Mouse (Mus musculus) limb, embryonic 12.5 days (tissue): Measurements from ENCODE around the gene Tapt1. TPM values are rescaled to one million over a fixed set of nuclear protein-coding genes. Genes with fewer than 3 reads are reported as not detected.

ENCODE experiments used
- ATAC-seq: fragments of 200-750 bp; cut with Nextera tagmentation; 2 replicates; pipeline ENCODE4 v1.8.0; 2017; ENCODE audit warnings: low read depth, moderate TSS enrichment; ENCODE audit not compliant: insufficient number of reproducible peaks, insufficient read depth, low FRiP score, low TSS enrichment
- H3K27ac ChIP-seq: fragments of 300-500 bp; sonication (generic); 2 replicates; pipeline ENCODE4 v1.5.1; 2016; ENCODE audit warnings: mild to moderate bottlenecking, moderate library complexity
- H3K27me3 ChIP-seq: fragments of 300-500 bp; sonication (generic); 2 replicates; pipeline ENCODE4 v1.6.1; 2016; ENCODE audit warnings: mild to moderate bottlenecking, moderate library complexity
- H3K36me3 ChIP-seq: fragments of 300-500 bp; sonication (generic); 2 replicates; pipeline ENCODE4 v1.6.1; 2016; ENCODE audit warnings: mild to moderate bottlenecking, moderate library complexity
- H3K4me1 ChIP-seq: fragments of 300-500 bp; sonication (generic); replicated peaks from 2 replicates; pipeline ENCODE4 v1.6.1; 2016
- H3K4me2 ChIP-seq: fragments of 300-500 bp; sonication (generic); 2 replicates; pipeline ENCODE4 v1.6.1; 2016; ENCODE audit warnings: mild to moderate bottlenecking, moderate library complexity
- H3K4me3 ChIP-seq: fragments of 300-500 bp; sonication (generic); replicated peaks from 2 replicates; pipeline ENCODE4 v1.5.1; 2016; ENCODE audit warnings: mild to moderate bottlenecking
- H3K9ac ChIP-seq: fragments of 300-500 bp; sonication (generic); replicated peaks from 2 replicates; pipeline ENCODE4 v1.6.1; 2016; ENCODE audit warnings: mild to moderate bottlenecking, moderate library complexity
- H3K9me3 ChIP-seq: fragments of 300-500 bp; sonication (generic); 2 replicates; pipeline ENCODE4 v1.6.1; 2016; ENCODE audit warnings: mild to moderate bottlenecking, moderate library complexity
- WGBS: fragments of 180-500 bp; shearing (Covaris S2); methylation state at CpG from one replicate; pipeline ENCODE4 v1.1.7; 2016; 5-methylcytosine and 5-hydroxymethylcytosine counted together
- polyA plus RNA-seq: library from polyadenylated mRNA; unstranded; fragments of >200 nt; fragmentation: Nextera tagmentation; extraction: Ambion mirVana; gene quantifications from 2 replicates; pipeline ENCODE4 v1.2.1, GENCODE M21; 2016

Gene Tapt1
- polyA plus RNA-seq, 1 experiment from 2014 or later: 43.5 TPM

- 83% methylated on average over 4 of the region's 4 CpGs for WGBS
- H3K27ac ChIP-seq: no peak overlapping the region
- no peak overlapping the region for H3K9ac ChIP-seq
- H3K4me2 ChIP-seq: no peak overlapping the region
- H3K36me3 ChIP-seq: no peaks in the 10 kb centered on the region
- no peak for ATAC-seq
- H3K4me3 ChIP-seq: no peak overlapping the region
- H3K9me3 ChIP-seq: 0 out of 2 replicates have a peak, but pooled peaks cover 5% of the 10 kb centered on the region
- H3K27me3 ChIP-seq: no peaks in the 10 kb centered on the region
- no peaks in the 10 kb centered on the region for H3K4me1 ChIP-seq
These were observed 26.0 kb upstream of the Tapt1 start for GRCm38 (mm10) chr5:44252395-44252794.

- no peak for ATAC-seq
- H3K4me2 ChIP-seq: no peak overlapping the region
- 82% methylated on average over 5 of the region's 5 CpGs for WGBS
These were observed 24.0 kb upstream of the Tapt1 start for GRCm38 (mm10) chr5:44250211-44250955.

DNA sequence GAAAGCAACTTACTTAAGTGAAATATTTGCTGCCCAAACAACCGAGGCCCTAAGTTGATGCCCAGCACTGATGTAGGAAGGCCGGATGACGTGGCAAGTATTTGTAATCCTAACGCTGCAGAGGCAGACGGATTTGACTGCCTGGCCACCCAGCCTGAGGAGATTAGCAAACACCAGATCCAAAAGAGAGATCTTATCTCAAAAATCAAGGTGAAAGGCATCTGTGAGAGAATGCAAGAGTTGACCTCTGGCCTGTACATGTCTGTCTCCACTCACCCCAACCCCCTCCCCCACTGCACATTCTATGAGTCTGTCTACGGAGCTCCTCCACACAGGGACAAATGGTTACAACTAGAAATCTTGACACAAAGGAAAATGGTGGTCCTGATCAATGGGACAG is 22.9 kb upstream of the Tapt1 start:
- 69% methylated on average over 6 of the region's 6 CpGs for WGBS
- 0 out of 2 replicates have a peak, but pooled peaks cover 5% of the 10 kb centered on the region for H3K9me3 ChIP-seq
- no peak for ATAC-seq
- no peak overlapping the region for H3K4me3 ChIP-seq
- H3K9ac ChIP-seq: no peak overlapping the region
- H3K4me2 ChIP-seq: no peak overlapping the region
- no peaks in the 10 kb centered on the region for H3K36me3 ChIP-seq
- 0 out of 2 replicates have a peak, but pooled peaks cover 6% of the 10 kb centered on the region for H3K4me1 ChIP-seq
- no peak overlapping the region for H3K27ac ChIP-seq
- H3K27me3 ChIP-seq: no peaks in the 10 kb centered on the region

More at GRCm38 (mm10) chr5:44250211-44250955, 24.0 kb upstream of the Tapt1 start:
- H3K9me3 ChIP-seq: 0 out of 2 replicates have a peak, but pooled peaks cover 5% of the 10 kb centered on the region
- no peaks in the 10 kb centered on the region for H3K36me3 ChIP-seq
- H3K4me3 ChIP-seq: no peak overlapping the region
- no peaks in the 10 kb centered on the region for H3K27me3 ChIP-seq
- no peak overlapping the region for H3K27ac ChIP-seq
- no peak overlapping the region for H3K9ac ChIP-seq
- 0 out of 2 replicates have a peak, but pooled peaks cover 4% of the 10 kb centered on the region for H3K4me1 ChIP-seq

DNA sequence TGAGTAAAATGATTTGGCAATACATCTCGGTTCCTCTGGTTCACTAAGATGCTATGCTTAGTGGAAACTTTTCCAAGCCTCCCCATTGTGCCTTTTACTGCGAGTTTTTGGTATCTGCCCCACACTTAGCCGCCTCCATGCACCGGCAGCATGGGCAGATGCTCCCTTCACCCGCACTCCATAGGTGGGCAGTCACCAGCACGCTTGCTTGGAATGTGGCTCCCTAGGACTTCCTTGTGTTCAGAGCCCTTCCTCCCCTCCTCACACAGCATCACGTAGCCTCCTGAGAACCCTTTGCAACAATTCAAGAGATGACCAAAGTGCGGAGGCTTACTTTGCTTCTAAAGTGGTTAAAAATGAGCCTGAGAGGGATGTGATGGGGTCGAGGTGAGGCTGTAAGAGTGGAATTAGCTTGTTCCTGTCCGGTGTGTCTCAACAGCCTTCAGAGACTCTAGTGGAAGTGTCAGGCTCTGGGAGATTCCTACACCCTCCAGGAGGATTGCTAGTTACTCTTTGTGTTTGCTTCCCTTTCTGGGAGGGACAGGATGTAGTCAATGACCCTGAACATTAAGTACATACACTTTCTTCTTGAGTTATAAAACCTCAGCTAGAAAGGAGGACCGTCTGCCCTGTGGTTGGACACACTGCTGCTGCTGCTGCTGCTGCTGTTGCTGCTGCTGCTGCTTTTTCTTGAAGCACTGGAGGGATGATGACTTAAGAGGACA is 20.2 kb upstream of the Tapt1 start:
- Histone ChIP-seq H3K4me1 (0 out of 2 replicates have a peak, but pooled peaks cover 8% of the 10 kb centered on the region), H3K4me3 (no peak overlapping the region), H3K9ac (no peak overlapping the region), H3K36me3 (no peaks in the 10 kb centered on the region), H3K9me3 (0 out of 2 replicates have a peak, but pooled peaks cover 5% of the 10 kb centered on the region), H3K27ac (no peak overlapping the region), H3K4me2 (no peak overlapping the region), H3K27me3 (no peaks in the 10 kb centered on the region)
- 31% methylated on average over 11 of the region's 11 CpGs for WGBS
- no peak for ATAC-seq

GRCm38 (mm10) chr5:44244894-44245423 is 18.5 kb upstream of the Tapt1 start:
- Histone ChIP-seq H3K36me3 (no peaks in the 10 kb centered on the region), H3K9ac (no peak overlapping the region), H3K4me3 (no peak overlapping the region), H3K4me1 (0 out of 2 replicates have a peak, but pooled peaks cover 8% of the 10 kb centered on the region), H3K27ac (no peak overlapping the region), H3K27me3 (no peaks in the 10 kb centered on the region), H3K9me3 (0 out of 2 replicates have a peak, but pooled peaks cover 5% of the 10 kb centered on the region), H3K4me2 (no peak overlapping the region)
- no peak for ATAC-seq
- WGBS: 72% methylated on average over 7 of the region's 7 CpGs

DNA sequence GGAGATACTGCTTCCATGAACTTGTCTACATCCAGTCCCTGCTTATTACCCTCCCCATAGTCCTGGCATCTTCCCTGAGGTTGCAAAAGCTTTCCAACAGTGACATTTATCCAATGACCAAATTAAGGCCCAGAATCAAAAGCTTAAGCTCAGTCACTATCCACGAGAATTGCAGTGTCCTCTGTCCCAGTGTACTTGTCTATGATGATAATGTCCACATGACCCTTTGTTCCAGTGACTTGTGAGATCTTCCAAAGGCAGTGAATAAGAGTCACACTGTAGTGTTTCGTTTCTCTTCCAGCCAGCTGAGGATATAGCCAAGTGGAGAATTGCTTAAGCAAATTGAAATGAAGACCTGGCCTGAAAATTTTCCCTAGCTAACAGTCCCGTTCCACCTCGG is 16.4 kb upstream of the Tapt1 start:
- Histone ChIP-seq H3K9me3 (0 out of 2 replicates have a peak, but pooled peaks cover 3% of the 10 kb centered on the region), H3K27ac (no peak overlapping the region), H3K36me3 (no peaks in the 10 kb centered on the region), H3K4me3 (no peak overlapping the region), H3K9ac (no peak overlapping the region), H3K4me2 (no peak overlapping the region), H3K4me1 (0 out of 2 replicates have a peak, but pooled peaks cover 8% of the 10 kb centered on the region), H3K27me3 (no peaks in the 10 kb centered on the region)
- ATAC-seq: no peak
- WGBS: 87% methylated on average over 4 of the region's 4 CpGs

DNA sequence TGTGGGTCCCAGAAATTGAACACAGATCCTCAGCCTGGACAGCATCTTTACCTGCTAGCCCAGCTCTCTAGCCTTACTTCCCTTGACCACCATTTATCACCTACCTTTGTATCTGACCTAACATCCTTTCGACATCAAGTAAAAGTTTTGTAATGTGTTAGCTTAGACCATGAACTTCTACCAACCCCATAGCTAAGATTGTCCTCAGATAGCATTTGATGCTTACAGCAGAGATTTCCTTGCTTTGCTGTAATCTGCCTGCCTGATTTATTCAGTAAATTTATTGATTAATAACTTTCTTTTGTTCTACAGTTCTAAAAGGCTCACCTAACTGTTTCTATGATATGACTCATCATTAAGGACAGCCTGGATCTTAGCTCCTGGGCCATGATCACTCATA is 15.3 kb upstream of the Tapt1 start:
- Histone ChIP-seq H3K27me3 (no peaks in the 10 kb centered on the region), H3K4me1 (0 out of 2 replicates have a peak, but pooled peaks cover 5% of the 10 kb centered on the region), H3K4me2 (no peak overlapping the region), H3K9me3 (no peaks in the 10 kb centered on the region), H3K9ac (no peak overlapping the region), H3K36me3 (no peaks in the 10 kb centered on the region), H3K4me3 (no peak overlapping the region), H3K27ac (no peak overlapping the region)
- WGBS: 95% methylated on average over 1 of the region's 1 CpGs
- ATAC-seq: no peak

DNA sequence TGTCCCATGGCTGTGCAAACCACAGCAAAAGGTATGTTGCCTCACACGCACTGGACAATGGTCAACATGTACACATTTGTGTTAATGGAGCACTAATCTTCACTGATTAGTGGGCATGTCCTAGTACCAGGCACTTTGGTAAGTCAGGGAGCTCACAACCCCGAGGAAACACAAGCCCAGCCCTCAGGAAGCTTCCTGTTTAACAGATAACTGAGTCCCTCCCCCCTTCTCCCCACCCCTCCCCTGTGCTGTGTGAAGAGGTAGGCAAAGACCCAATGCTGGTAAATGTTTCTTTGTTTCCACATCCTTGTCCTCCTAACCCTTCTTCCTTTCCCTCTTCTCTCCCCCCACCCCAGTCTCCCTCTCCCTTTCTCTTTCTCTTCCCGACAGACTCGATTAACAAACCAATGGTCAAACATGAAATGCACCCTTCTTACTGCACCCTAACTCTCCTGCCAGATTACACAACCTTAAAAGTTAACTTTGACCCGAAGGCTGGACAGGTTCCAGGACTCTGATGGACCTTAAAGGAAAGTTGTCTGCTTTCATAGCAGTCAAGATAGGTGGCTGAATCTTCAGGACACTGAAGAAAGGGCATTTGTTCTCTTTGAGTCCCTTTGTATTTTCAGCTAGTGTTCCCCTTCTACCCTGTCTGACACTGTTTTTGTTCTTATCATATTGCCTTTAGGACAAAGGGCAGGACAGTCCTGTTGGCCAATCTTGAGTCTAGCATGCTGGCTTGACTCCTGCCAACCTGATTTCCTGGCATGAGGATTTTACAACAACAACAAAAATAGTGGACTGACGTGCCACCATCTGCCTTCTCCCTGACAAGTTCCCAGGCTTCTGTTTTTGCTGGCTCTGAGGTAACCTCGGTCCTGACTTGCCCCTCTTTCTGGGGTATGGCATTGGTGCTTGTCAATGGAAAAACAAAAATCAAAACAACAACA is 13.0 kb upstream of the Tapt1 start:
- no peak overlapping the region for H3K4me2 ChIP-seq
- H3K36me3 ChIP-seq: peaks cover 12% of the 10 kb centered on the region; the same call in 1 of the 2 replicates
- H3K4me1 ChIP-seq: 0 out of 2 replicates have a peak, but pooled peaks cover 3% of the 10 kb centered on the region
- no peaks in the 10 kb centered on the region for H3K9me3 ChIP-seq
- no peaks in the 10 kb centered on the region for H3K27me3 ChIP-seq
- no peak for ATAC-seq
- 64% methylated on average over 7 of the region's 7 CpGs for WGBS
- no peak overlapping the region for H3K9ac ChIP-seq
- no peak overlapping the region for H3K4me3 ChIP-seq
- no peak overlapping the region for H3K27ac ChIP-seq

GRCm38 (mm10) chr5:44238201-44238600 is 11.8 kb upstream of the Tapt1 start:
- Histone ChIP-seq H3K4me2 (no peak overlapping the region), H3K9ac (no peak overlapping the region), H3K9me3 (no peaks in the 10 kb centered on the region), H3K27ac (no peak overlapping the region), H3K4me1 (no peaks in the 10 kb centered on the region), H3K36me3 (peaks cover 12% of the 10 kb centered on the region; the same call in 1 of the 2 replicates), H3K27me3 (no peaks in the 10 kb centered on the region), H3K4me3 (no peak overlapping the region)
- WGBS: 91% methylated on average over 7 of the region's 7 CpGs
- no peak for ATAC-seq

DNA sequence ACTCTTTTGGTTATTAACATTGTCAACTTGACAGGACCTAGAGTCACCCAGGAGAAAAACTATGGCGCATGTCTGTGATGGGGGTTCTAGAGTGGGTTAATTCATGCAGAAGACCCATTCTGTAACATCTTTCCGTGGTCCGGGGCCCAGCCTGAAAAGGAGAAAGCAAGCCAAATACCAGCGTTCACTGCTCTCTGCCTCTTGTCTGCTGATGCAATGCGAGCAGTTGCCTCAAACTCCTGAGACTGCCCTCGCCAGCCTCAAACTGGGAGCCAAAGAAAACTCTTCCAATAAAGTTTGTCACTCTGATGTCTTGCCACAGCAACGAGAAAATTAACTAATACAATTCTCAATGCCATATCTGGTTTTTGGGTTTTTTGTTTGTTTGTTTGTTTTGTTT is 8.2 kb upstream of the Tapt1 start:
- H3K4me3 ChIP-seq: no peak overlapping the region
- no peak overlapping the region for H3K4me2 ChIP-seq
- peaks cover 12% of the 10 kb centered on the region; the same call in 1 of the 2 replicates for H3K36me3 ChIP-seq
- no peaks in the 10 kb centered on the region for H3K4me1 ChIP-seq
- H3K27me3 ChIP-seq: no peaks in the 10 kb centered on the region
- ATAC-seq: no peak
- 95% methylated on average over 7 of the region's 7 CpGs for WGBS
- H3K9ac ChIP-seq: no peak overlapping the region
- H3K27ac ChIP-seq: no peak overlapping the region
- H3K9me3 ChIP-seq: no peaks in the 10 kb centered on the region
